Mouse (Mus musculus): ENCODE results near the gene Tmem274.

Tmem274 gene

GRCm38 (mm10) chr4:149525170-149525569 lies 48.0 kb downstream of the Tmem274 start:
- no peak for DNase-seq (ENCODE audit: extremely low spot score)

GRCm38 (mm10) chr4:149525811-149526210 lies 48.6 kb downstream of the Tmem274 start:
- no peak for DNase-seq (ENCODE audit: extremely low spot score)

- DNase-seq (ENCODE audit: extremely low spot score) = no peak
These were observed 49.2 kb downstream of the Tmem274 start for GRCm38 (mm10) chr4:149526330-149526729.

- DNase-seq (ENCODE audit: extremely low spot score) = no peak
These were observed 50.6 kb downstream of the Tmem274 start for GRCm38 (mm10) chr4:149527621-149528354.

GRCm38 (mm10) chr4:149529691-149530090 lies 52.5 kb downstream of the Tmem274 start:
- no peak for DNase-seq (ENCODE audit: extremely low spot score)

All from embryo, embryonic 9.5 days (tissue).